In genomic region chr5:18365460-18365859, GRCm38 (mm10) we compare ENCODE assay signal across 19 mouse cellular contexts. TPM values are rescaled to one million over a fixed set of nuclear protein-coding genes. Genes with fewer than 3 reads are reported as not detected.
DNase-seq lines count a peak whose midpoint lies in the region; ATAC-seq lines count a peak whose summit lies in the region.
"Had no signal": no experiment of that assay in that cellular context is flagged by ENCODE, and none has a peak within 500 bp of the region (broad histone marks: within the 10 kb centered on the region; RNA-seq: fewer than 3 reads in every experiment).

No protein-coding gene starts in this region.

- H3K27me3 ChIP-seq in hindbrain, embryonic 13.5 days, result no peaks in the 10 kb centered on the region
- H3K27me3 ChIP-seq: CH12.LX; embryonic facial prominence, embryonic 12.5 days; forebrain, embryonic 15.5 days; heart, embryonic 13.5 days had no signal

- no peak overlapping the region for H3K27ac ChIP-seq in hindbrain, embryonic 13.5 days
- H3K27ac ChIP-seq: embryonic facial prominence, embryonic 12.5 days; forebrain, embryonic 15.5 days; heart, embryonic 13.5 days; hindbrain, postnatal 0 days had no signal

- DNase-seq in brain, adult 2 months (ENCODE audit: low read depth, low spot score), result peak; percentile 91
- DNase-seq in cerebellum, adult 11-12 months, result peak; percentile 74
- DNase-seq in cerebellum, adult 9-10 months, result peak; percentile 86
- DNase-seq in cerebellum, postnatal 25 days, result peak; percentile 66 to 67
- DNase-seq in adrenal gland, adult 18-20 months (ENCODE audit: low spot score in 2 of 2), result no peak
- DNase-seq in T-cell, adult 2 months (ENCODE audit: low spot score), result no peak
- DNase-seq: adrenal gland, adult 8-10 months; adrenal gland, postnatal 36 days; gastrocnemius, postnatal 36 days; heart, adult 11 months; heart, postnatal 36 days; kidney, adult 18-20 months had no signal

- H3K9ac ChIP-seq in hindbrain, embryonic 13.5 days, result no peak overlapping the region
- H3K9ac ChIP-seq: embryonic facial prominence, embryonic 12.5 days; forebrain, embryonic 15.5 days; heart, embryonic 13.5 days had no signal

- H3K4me2 ChIP-seq in hindbrain, embryonic 13.5 days, result no peak overlapping the region
- H3K4me2 ChIP-seq: embryonic facial prominence, embryonic 12.5 days; forebrain, embryonic 15.5 days; heart, embryonic 13.5 days had no signal

- no peak for ATAC-seq in hindbrain, embryonic 13.5 days (ENCODE audit: low FRiP score)
- ATAC-seq: forebrain, embryonic 15.5 days; hindbrain, postnatal 0 days; Patski had no signal

- no peaks in the 10 kb centered on the region for H3K36me3 ChIP-seq in hindbrain, embryonic 13.5 days
- H3K36me3 ChIP-seq: embryonic facial prominence, embryonic 12.5 days; forebrain, embryonic 15.5 days; heart, embryonic 13.5 days had no signal

- H3K4me1 ChIP-seq in hindbrain, embryonic 13.5 days (replicated peaks), result no peaks in the 10 kb centered on the region
- H3K4me1 ChIP-seq: embryonic facial prominence, embryonic 12.5 days had no signal

- no peak overlapping the region for H3K4me3 ChIP-seq in hindbrain, embryonic 13.5 days
- H3K4me3 ChIP-seq: embryonic facial prominence, embryonic 12.5 days; forebrain, embryonic 15.5 days; heart, embryonic 13.5 days had no signal

- 94% methylated on average over 3 of the region's 3 CpGs for WGBS in hindbrain, embryonic 13.5 days

- no peaks in the 10 kb centered on the region for H3K9me3 ChIP-seq in hindbrain, embryonic 13.5 days
- H3K9me3 ChIP-seq: embryonic facial prominence, embryonic 12.5 days; forebrain, embryonic 15.5 days; heart, embryonic 13.5 days had no signal

RNA-seq across cellular contexts. Expression of gene Gnai1, which starts 5.3 kb away (rescaled TPM):
- total RNA-seq in adrenal gland, adult 18-20 months (2021), result 10 to 100 TPM; 32.0 to 45.8 TPM
- 45.6 and 50.2 TPM in 2 replicates for polyA plus RNA-seq in hindbrain, embryonic 13.5 days (2015; fragmentation: Nextera tagmentation; extraction: Ambion mirVana)
- total RNA-seq: CH12.LX had no signal

Comparison
In these comparisons a context has a peak if more than half of its experiments do, and no peak if none do; other contexts are left out.
1. DNase-seq: peak in brain, adult 2 months (single experiment), cerebellum, adult 11-12 months (single experiment), cerebellum, adult 9-10 months (single experiment) and cerebellum, postnatal 25 days (2 of 2); none in adrenal gland, adult 18-20 months (0 of 2) and T-cell, adult 2 months (single experiment).